Mouse (Mus musculus): ENCODE results near the gene Stab2. TPM values are rescaled to one million over a fixed set of nuclear protein-coding genes. Genes with fewer than 3 reads are reported as not detected.

Stab2 gene
- polyA plus RNA-seq, 2 experiments, result 10.8 to 17.9 TPM

- Histone ChIP-seq H3K9ac (replicated peaks) (no peak overlapping the region), H3K9me3 (ENCODE audit: control insufficient read depth, low read length) (no peaks in the 10 kb centered on the region), H3K4me2 (ENCODE audit: low read depth) (no peak overlapping the region), H3K36me3 (replicated peaks; ENCODE audit: control insufficient read depth, insufficient read depth, low read depth) (no peaks in the 10 kb centered on the region), H3K27me3 (ENCODE audit: control insufficient read depth, insufficient read depth, low read length) (no peaks in the 10 kb centered on the region), H3K4me1 (replicated peaks; ENCODE audit: control insufficient read depth in 2 of 2, insufficient read depth in 2 of 2, low read length in 1 of 2) (no peaks in the 10 kb centered on the region), H3K27ac (no peak overlapping the region), H3K4me3 (ENCODE audit: insufficient read depth in 1 of 2, low read depth in 2 of 2, low read length in 2 of 2) (no peak overlapping the region)
- 65% methylated on average over 3 of the region's 3 CpGs for WGBS (ENCODE audit: insufficient replicate concordance)
- no peak for ATAC-seq (ENCODE audit: insufficient read depth)
- DNase-seq (ENCODE audit: low read depth in 3 of 3, low spot score in 3 of 3), result no peak
- TF ChIP-seq CTCF (IDR thresholded peaks at IDR 0.05; ENCODE audit: low read depth) (no peak), EP300 (IDR thresholded peaks at IDR 0.05; ENCODE audit: low read depth) (no peak)
Measured at GRCm38 (mm10) chr10:86955299-86955698, 52.5 kb downstream of the Stab2 start.

- Histone ChIP-seq H3K9ac (replicated peaks) (no peak overlapping the region), H3K27me3 (ENCODE audit: control insufficient read depth, insufficient read depth, low read length) (no peaks in the 10 kb centered on the region)
Measured at GRCm38 (mm10) chr10:86952696-86953095, 55.1 kb downstream of the Stab2 start.

GRCm38 (mm10) chr10:86950806-86951205 lies 57.0 kb downstream of the Stab2 start:
- H3K36me3 ChIP-seq (replicated peaks; ENCODE audit: control insufficient read depth, insufficient read depth, low read depth), result no peaks in the 10 kb centered on the region
- DNase-seq (ENCODE audit: low read depth in 3 of 3, low spot score in 3 of 3) (no peak), ATAC-seq (ENCODE audit: insufficient read depth) (no peak)
- H3K9me3 ChIP-seq (ENCODE audit: control insufficient read depth, low read length), result no peaks in the 10 kb centered on the region
- peaks cover 0 to 4% of the 10 kb centered on the region in 2 experiments; a peak in 2 of 4 replicates for H3K4me1 ChIP-seq (replicated peaks; ENCODE audit: control insufficient read depth in 2 of 2, insufficient read depth in 2 of 2, low read length in 1 of 2)
- no peak overlapping the region for H3K4me3 ChIP-seq (ENCODE audit: insufficient read depth in 1 of 2, low read depth in 2 of 2, low read length in 2 of 2)
- no peak overlapping the region for H3K27ac ChIP-seq
- no peak overlapping the region for H3K4me2 ChIP-seq (ENCODE audit: low read depth)
- no peaks in the 10 kb centered on the region for H3K27me3 ChIP-seq (ENCODE audit: control insufficient read depth, insufficient read depth, low read length)
- H3K9ac ChIP-seq (replicated peaks), result no peak overlapping the region
- WGBS (ENCODE audit: insufficient replicate concordance), result 71% methylated on average over 4 of the region's 4 CpGs
- no peak for TF ChIP-seq CTCF (IDR thresholded peaks at IDR 0.05; ENCODE audit: low read depth)
- TF ChIP-seq EP300 (IDR thresholded peaks at IDR 0.05; ENCODE audit: low read depth), result no peak

More at GRCm38 (mm10) chr10:86952696-86953095, 55.1 kb downstream of the Stab2 start:
- TF ChIP-seq CTCF (IDR thresholded peaks at IDR 0.05; ENCODE audit: low read depth) (peak; percentile 17; the same call in 1 of the 2 replicates), EP300 (IDR thresholded peaks at IDR 0.05; ENCODE audit: low read depth) (no peak)
- H3K27ac ChIP-seq, result no peak overlapping the region
- no peak overlapping the region for H3K4me3 ChIP-seq (ENCODE audit: insufficient read depth in 1 of 2, low read depth in 2 of 2, low read length in 2 of 2)
- H3K4me2 ChIP-seq (ENCODE audit: low read depth), result no peak overlapping the region
- WGBS (ENCODE audit: insufficient replicate concordance), result 59% methylated on average over 1 of the region's 1 CpGs
- no peaks in the 10 kb centered on the region for H3K4me1 ChIP-seq (replicated peaks; ENCODE audit: control insufficient read depth in 2 of 2, insufficient read depth in 2 of 2, low read length in 1 of 2)
- H3K36me3 ChIP-seq (replicated peaks; ENCODE audit: control insufficient read depth, insufficient read depth, low read depth), result no peaks in the 10 kb centered on the region
- no peaks in the 10 kb centered on the region for H3K9me3 ChIP-seq (ENCODE audit: control insufficient read depth, low read length)
- no peak for ATAC-seq (ENCODE audit: insufficient read depth)
- no peak for DNase-seq (ENCODE audit: low read depth in 3 of 3, low spot score in 3 of 3)

GRCm38 (mm10) chr10:86949886-86950285 lies 57.9 kb downstream of the Stab2 start:
- ATAC-seq (ENCODE audit: insufficient read depth), result no peak
- Histone ChIP-seq H3K36me3 (replicated peaks; ENCODE audit: control insufficient read depth, insufficient read depth, low read depth) (no peaks in the 10 kb centered on the region), H3K9me3 (ENCODE audit: control insufficient read depth, low read length) (no peaks in the 10 kb centered on the region), H3K4me1 (replicated peaks; ENCODE audit: control insufficient read depth in 2 of 2, insufficient read depth in 2 of 2, low read length in 1 of 2) (peaks cover 0 to 4% of the 10 kb centered on the region in 2 experiments; a peak in 2 of 4 replicates), H3K27ac (no peak overlapping the region), H3K27me3 (ENCODE audit: control insufficient read depth, insufficient read depth, low read length) (no peaks in the 10 kb centered on the region), H3K9ac (replicated peaks) (no peak overlapping the region), H3K4me2 (ENCODE audit: low read depth) (no peak overlapping the region), H3K4me3 (ENCODE audit: insufficient read depth in 1 of 2, low read depth in 2 of 2, low read length in 2 of 2) (no peak overlapping the region)
- 38% methylated on average over 4 of the region's 4 CpGs for WGBS (ENCODE audit: insufficient replicate concordance)
- TF ChIP-seq EP300 (IDR thresholded peaks at IDR 0.05; ENCODE audit: low read depth), result no peak
- TF ChIP-seq CTCF (IDR thresholded peaks at IDR 0.05; ENCODE audit: low read depth), result no peak
- DNase-seq (ENCODE audit: low read depth in 3 of 3, low spot score in 3 of 3), result no peak

- H3K4me2 ChIP-seq (ENCODE audit: low read depth), result no peak overlapping the region
- no peak overlapping the region for H3K9ac ChIP-seq (replicated peaks)
- 47% methylated on average over 2 of the region's 2 CpGs for WGBS (ENCODE audit: insufficient replicate concordance)
- DNase-seq (ENCODE audit: low read depth in 3 of 3, low spot score in 3 of 3), result no peak
- H3K27me3 ChIP-seq (ENCODE audit: control insufficient read depth, insufficient read depth, low read length), result no peaks in the 10 kb centered on the region
- no peak overlapping the region for H3K4me3 ChIP-seq (ENCODE audit: insufficient read depth in 1 of 2, low read depth in 2 of 2, low read length in 2 of 2)
- ATAC-seq (ENCODE audit: insufficient read depth), result no peak
- no peak for TF ChIP-seq CTCF (IDR thresholded peaks at IDR 0.05; ENCODE audit: low read depth)
- TF ChIP-seq EP300 (IDR thresholded peaks at IDR 0.05; ENCODE audit: low read depth), result no peak
- no peaks in the 10 kb centered on the region for H3K36me3 ChIP-seq (replicated peaks; ENCODE audit: control insufficient read depth, insufficient read depth, low read depth)
- no peaks in the 10 kb centered on the region for H3K9me3 ChIP-seq (ENCODE audit: control insufficient read depth, low read length)
- H3K4me1 ChIP-seq (replicated peaks; ENCODE audit: control insufficient read depth in 2 of 2, insufficient read depth in 2 of 2, low read length in 1 of 2), result peaks cover 0 to 4% of the 10 kb centered on the region in 2 experiments; a peak in 2 of 4 replicates
- H3K27ac ChIP-seq, result no peak overlapping the region
Measured at GRCm38 (mm10) chr10:86947541-86947940, 60.3 kb downstream of the Stab2 start.
